Mouse (Mus musculus) forebrain, postnatal 0 days (tissue): ENCODE data around the gene Ccdc159. TPM values are rescaled to one million over a fixed set of nuclear protein-coding genes. Genes with fewer than 3 reads are reported as not detected.

Source experiments
- ATAC-seq: fragments of 200-750 bp; cut with Nextera tagmentation; 2 replicates; pipeline ENCODE4 v1.8.0; 2017; ENCODE audit warnings: mild to moderate bottlenecking, moderate library complexity
- DNase-seq: peaks from one replicate; pipeline ENCODE4 v3.0.0-alpha.2; 2015
- H3K27ac ChIP-seq: fragments of 300-500 bp; sonication (generic); 2 replicates; pipeline ENCODE4 v1.5.1; 2014; ENCODE audit warnings: low read depth, mild to moderate bottlenecking, antibody characterized with exemption, low read length, moderate library complexity, mixed read lengths
- H3K27me3 ChIP-seq: fragments of 300-500 bp; sonication (generic); 2 replicates; pipeline ENCODE4 v1.6.1; 2014; ENCODE audit warnings: mild to moderate bottlenecking, low read length, mixed read lengths; ENCODE audit not compliant: insufficient read depth
- H3K36me3 ChIP-seq: fragments of 300-500 bp; sonication (generic); 2 replicates; pipeline ENCODE4 v1.6.1; 2014; ENCODE audit warnings: mild to moderate bottlenecking, moderate library complexity; ENCODE audit not compliant: insufficient read depth
- H3K4me1 ChIP-seq: fragments of 300-500 bp; sonication (generic); 2 replicates; pipeline ENCODE4 v1.6.1; 2014; ENCODE audit warnings: antibody characterized with exemption; ENCODE audit not compliant: insufficient read depth
- H3K4me2 ChIP-seq: fragments of 300-500 bp; sonication (generic); 2 replicates; pipeline ENCODE4 v1.6.1; 2014; ENCODE audit warnings: low read depth, mild to moderate bottlenecking, moderate library complexity
- H3K4me3 ChIP-seq: fragments of 300-500 bp; sonication (generic); 2 replicates; pipeline ENCODE4 v1.5.1; 2014; ENCODE audit warnings: low read depth, low read length, mixed read lengths
- H3K9ac ChIP-seq: fragments of 300-500 bp; sonication (generic); 2 replicates; pipeline ENCODE4 v1.6.1; 2014; ENCODE audit warnings: mild to moderate bottlenecking
- H3K9me3 ChIP-seq: fragments of 300-500 bp; sonication (generic); 2 replicates; pipeline ENCODE4 v1.6.1; 2016; ENCODE audit warnings: low read length
- CTCF ChIP-seq: sonication (generic); IDR thresholded peaks from 2 replicates; pipeline ENCODE4 v1.5.1; 2016; ENCODE audit warnings: antibody characterized with exemption, control low read depth, low read depth
- WGBS: fragments of 180-500 bp; shearing (Covaris S2); extraction: QIAGEN DNeasy Blood & Tissue Kit; methylation state at CpG from one replicate; pipeline ENCODE4 v1.1.7; 2014; 5-methylcytosine and 5-hydroxymethylcytosine counted together
- polyA plus RNA-seq: library from polyadenylated mRNA; unstranded; fragments of >200 nt; fragmentation: Nextera tagmentation; extraction: Ambion mirVana; gene quantifications from 2 replicates; pipeline ENCODE4 v1.2.1, GENCODE M21; 2015
- total RNA-seq: library from RNA; depleted of rRNA; stranded (reverse); fragments of >200 nt; gene quantifications from 2 replicates; pipeline ENCODE4 v1.2.3, GENCODE M21; 2014

Gene Ccdc159
- total and polyA plus RNA-seq, 2 experiments from 2014 or later = 4.1 to 8.6 TPM

- Histone ChIP-seq H3K4me2 (no peak overlapping the region), H3K27ac (no peak overlapping the region), H3K9ac (no peak overlapping the region), H3K9me3 (no peaks in the 10 kb centered on the region), H3K27me3 (peaks cover 25% of the 10 kb centered on the region), H3K36me3 (no peaks in the 10 kb centered on the region; the same call in 1 of the 2 replicates), H3K4me1 (peaks cover 9% of the 10 kb centered on the region; the same call in 1 of the 2 replicates), H3K4me3 (no peak overlapping the region)
- no peak for TF ChIP-seq CTCF
- DNase-seq = no peak
- 52% methylated on average over 9 of the region's 9 CpGs for WGBS
- no peak for ATAC-seq
These were observed 32.9 kb downstream of the Ccdc159 start for GRCm38 (mm10) chr9:21960135-21960534.

DNA sequence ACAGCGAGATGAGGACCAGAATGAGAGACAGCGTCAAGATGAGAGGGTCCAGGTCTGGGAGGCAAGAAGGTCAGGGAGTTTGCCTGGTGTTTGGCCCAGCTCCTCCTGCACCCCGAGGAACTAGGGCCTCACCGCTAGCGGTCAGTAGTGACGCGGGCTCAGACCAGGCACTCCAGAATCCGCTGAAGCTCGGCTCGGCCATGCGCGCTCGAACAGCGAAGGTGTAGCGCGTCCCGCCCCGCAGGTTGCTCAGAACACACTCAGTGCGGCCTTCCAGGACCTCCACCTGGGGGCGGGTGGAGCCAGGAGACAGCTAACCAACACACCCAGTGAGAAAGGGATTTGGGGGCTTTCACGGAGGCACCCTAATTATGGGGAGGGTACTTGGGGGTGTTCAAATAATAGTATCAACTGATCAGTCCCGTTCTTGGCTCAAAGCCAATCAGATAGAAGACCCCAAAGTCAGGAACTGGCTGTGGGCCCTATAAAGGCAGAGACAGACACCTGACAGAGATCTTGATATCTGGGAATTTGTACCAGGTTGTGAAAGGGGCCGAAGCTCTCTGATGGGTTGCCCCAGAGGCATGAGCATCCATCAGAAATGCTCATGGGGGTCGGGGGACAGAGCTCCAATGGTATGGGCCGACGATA lies 33.4 kb downstream of the Ccdc159 start:
- WGBS = 14% methylated on average over 26 of the region's 26 CpGs
- H3K27ac ChIP-seq = no peak overlapping the region
- TF ChIP-seq CTCF = no peak
- peaks cover 25% of the 10 kb centered on the region for H3K27me3 ChIP-seq
- peaks cover 8% of the 10 kb centered on the region; the same call in 1 of the 2 replicates for H3K4me1 ChIP-seq
- no peak for ATAC-seq
- H3K36me3 ChIP-seq = no peaks in the 10 kb centered on the region; the same call in 1 of the 2 replicates
- no peaks in the 10 kb centered on the region for H3K9me3 ChIP-seq
- no peak overlapping the region for H3K4me2 ChIP-seq
- no peak for DNase-seq
- H3K9ac ChIP-seq = no peak overlapping the region
- no peak overlapping the region for H3K4me3 ChIP-seq

DNA sequence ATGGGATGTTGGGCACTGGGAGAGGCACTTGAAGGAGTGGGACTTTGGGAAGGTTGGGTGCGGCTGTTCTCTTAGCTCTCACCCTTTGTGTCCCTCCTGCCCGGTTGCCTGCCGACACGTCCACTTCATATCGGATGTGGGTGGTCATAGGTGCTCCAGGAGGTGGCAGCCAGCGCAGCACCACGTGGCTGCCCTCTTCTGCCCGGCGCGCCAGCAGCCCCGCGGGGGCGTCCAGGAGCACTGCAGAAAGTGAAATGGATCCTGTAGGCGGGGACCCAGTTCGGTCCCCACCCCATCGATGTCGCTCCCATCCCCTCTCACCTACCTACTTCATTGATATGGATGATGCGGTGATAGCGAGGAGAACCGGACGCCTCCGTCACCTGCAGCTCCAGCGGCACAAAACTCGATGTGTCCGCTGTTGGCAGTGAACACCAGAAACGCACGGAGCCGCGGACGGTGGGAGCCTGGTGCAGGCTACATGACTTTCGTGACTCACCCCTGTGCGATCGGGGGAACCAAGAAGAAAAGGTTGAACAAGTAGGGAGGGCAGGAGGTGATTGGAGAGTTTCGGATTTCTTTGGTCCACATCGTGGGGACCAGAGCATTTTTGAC lies 34.2 kb downstream of the Ccdc159 start:
- no peak for TF ChIP-seq CTCF
- Histone ChIP-seq H3K4me1 (peaks cover 5% of the 10 kb centered on the region; the same call in 1 of the 2 replicates), H3K9ac (no peak overlapping the region), H3K9me3 (no peaks in the 10 kb centered on the region), H3K4me2 (peak overlapping the region; percentile 72), H3K36me3 (no peaks in the 10 kb centered on the region; the same call in 1 of the 2 replicates), H3K4me3 (peak overlapping the region; percentile 38), H3K27ac (no peak overlapping the region), H3K27me3 (peaks cover 25% of the 10 kb centered on the region)
- WGBS = 1% methylated on average over 35 of the region's 35 CpGs
- ATAC-seq (no peak), DNase-seq (no peak)

GRCm38 (mm10) chr9:21962010-21962409 lies 34.7 kb downstream of the Ccdc159 start:
- Histone ChIP-seq H3K27ac (no peak overlapping the region), H3K36me3 (no peaks in the 10 kb centered on the region; the same call in 1 of the 2 replicates), H3K4me3 (peak overlapping the region; percentile 38), H3K9me3 (no peaks in the 10 kb centered on the region), H3K4me2 (peak overlapping the region; percentile 72), H3K27me3 (peaks cover 25% of the 10 kb centered on the region), H3K4me1 (0 out of 2 replicates have a peak, but pooled peaks cover 4% of the 10 kb centered on the region), H3K9ac (peak overlapping the region; percentile 22)
- TF ChIP-seq CTCF = no peak
- peak; percentile 35; the same call in 1 of the 2 replicates for ATAC-seq
- under 1% methylated on average over 15 of the region's 15 CpGs for WGBS
- DNase-seq = no peak

DNA sequence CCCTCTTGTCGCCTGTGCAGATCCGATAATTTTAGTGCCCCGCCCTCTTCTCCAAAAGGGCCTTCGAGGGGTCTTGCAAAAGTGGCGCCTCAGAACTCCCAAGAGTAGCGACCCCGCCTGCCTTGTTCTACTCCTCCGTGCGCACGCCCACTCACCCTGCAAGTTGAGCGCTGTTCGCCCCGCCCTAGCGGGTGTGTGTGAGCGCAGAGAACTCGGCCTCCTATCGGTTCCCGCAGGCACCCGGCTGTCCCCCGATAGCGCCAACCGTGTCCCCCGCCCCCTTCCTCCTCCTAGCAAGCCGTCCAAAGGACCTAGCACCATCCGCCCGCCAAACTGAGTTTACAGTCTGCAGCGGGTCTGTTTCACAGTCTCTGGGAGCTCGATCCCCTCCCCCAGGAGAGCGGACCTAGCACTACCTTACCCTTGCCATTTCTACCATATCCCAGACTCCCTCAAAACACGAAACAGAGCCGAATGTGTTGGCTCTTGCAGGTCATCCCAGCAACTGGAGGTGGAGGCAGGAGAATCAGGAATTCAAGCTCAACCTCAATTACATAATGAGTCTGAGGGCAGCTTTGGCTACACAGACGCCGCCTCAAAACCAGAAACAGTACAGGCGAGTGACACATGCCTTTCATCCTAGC lies 35.3 kb downstream of the Ccdc159 start:
- H3K27me3 ChIP-seq = peaks cover 25% of the 10 kb centered on the region
- H3K9ac ChIP-seq = peak overlapping the region; percentile 22; the same call in 1 of the 2 replicates
- H3K9me3 ChIP-seq = no peaks in the 10 kb centered on the region
- no peak overlapping the region for H3K27ac ChIP-seq
- 4% methylated on average over 34 of the region's 34 CpGs for WGBS
- no peaks in the 10 kb centered on the region; the same call in 1 of the 2 replicates for H3K36me3 ChIP-seq
- H3K4me2 ChIP-seq = peak overlapping the region; percentile 72
- ATAC-seq = peak; percentile 86
- 0 out of 2 replicates have a peak, but pooled peaks cover 4% of the 10 kb centered on the region for H3K4me1 ChIP-seq
- peak; percentile 62 for DNase-seq
- peak; percentile 41 for TF ChIP-seq CTCF
- H3K4me3 ChIP-seq = peak overlapping the region; percentile 38

DNA sequence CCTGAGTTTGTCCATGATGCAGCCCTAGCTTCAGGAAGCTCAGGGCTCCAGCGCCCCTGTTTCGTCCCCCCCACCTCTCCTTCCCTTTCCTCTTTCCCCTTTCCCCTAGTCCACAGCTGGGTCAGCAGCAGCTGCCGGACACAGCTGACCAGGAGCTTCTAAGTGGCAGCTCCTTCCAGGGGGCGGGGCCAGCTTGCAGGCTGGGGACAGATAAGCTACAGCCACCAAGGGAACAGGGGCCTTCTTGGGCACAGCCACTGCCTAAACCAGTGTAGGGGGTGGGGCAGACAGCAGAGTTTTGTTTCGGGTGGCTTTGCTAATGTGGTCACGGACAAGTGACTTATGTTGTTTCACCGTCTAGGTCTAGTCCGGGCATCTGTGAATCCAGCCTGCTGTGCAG lies 36.1 kb downstream of the Ccdc159 start, which contains the start of gene Epor:
Gene Epor (minus strand): TSS at position 90 of the 400 bp plus-strand sequence.
- Histone ChIP-seq H3K9ac (peak within 1 kb of the TSS; percentile 22; the same call in 1 of the 2 replicates), H3K4me1 (0 out of 2 replicates have a peak, but pooled peaks cover 4% of the 10 kb centered on the region), H3K27ac (no peak within 1 kb of the TSS), H3K36me3 (no peaks in the 10 kb centered on the region; the same call in 1 of the 2 replicates), H3K9me3 (no peaks in the 10 kb centered on the region), H3K4me2 (peak within 1 kb of the TSS; percentile 72), H3K27me3 (peaks cover 25% of the 10 kb centered on the region), H3K4me3 (peak within 1 kb of the TSS; percentile 38)
- no peak for DNase-seq
- 31% methylated on average over 8 of the region's 8 CpGs for WGBS
- 0 out of 2 replicates have a peak, but pooled peaks have one; percentile 5 for ATAC-seq
- no peak for TF ChIP-seq CTCF
